Mouse (Mus musculus): ENCODE results near the gene Padi4. TPM values are rescaled to one million over a fixed set of nuclear protein-coding genes. Genes with fewer than 3 reads are reported as not detected.

The Padi4 gene
- polyA plus RNA-seq, 1 experiment = 0.35 TPM

DNA sequence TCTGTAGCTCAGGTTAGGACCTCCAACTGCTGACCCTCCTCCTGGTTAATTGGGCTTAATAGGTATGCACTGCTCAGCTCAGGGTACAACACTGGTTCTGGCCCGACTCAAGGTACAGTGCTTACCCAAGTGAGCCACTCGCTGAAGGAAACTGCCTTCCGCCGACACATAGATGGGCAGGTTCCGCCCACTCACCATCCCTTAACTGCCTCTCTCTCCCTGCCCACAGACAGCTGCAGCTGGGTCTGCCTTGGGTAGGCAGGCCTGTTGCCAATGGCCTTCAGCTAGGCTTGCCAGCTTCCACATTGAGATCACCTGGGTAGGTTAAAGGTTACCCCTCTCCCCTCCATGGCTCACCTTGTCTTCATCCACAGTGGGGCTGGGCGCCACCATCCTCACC lies 32.6 kb downstream of the Padi4 start:
- Histone ChIP-seq H3K4me1 (ENCODE audit: control insufficient read depth, insufficient read depth, insufficient read length, low read length) (no peaks in the 10 kb centered on the region), H3K27ac (ENCODE audit: insufficient read depth, low read depth, low read length) (no peak overlapping the region), H3K36me3 (ENCODE audit: control insufficient read depth, insufficient read depth, low read length) (no peaks in the 10 kb centered on the region), H3K27me3 (ENCODE audit: control insufficient read depth, insufficient read depth, low read length) (no peaks in the 10 kb centered on the region; the same call in 1 of the 2 replicates), H3K4me3 (ENCODE audit: low read depth, low read length) (no peak overlapping the region)
- no peak for TF ChIP-seq CTCF (IDR thresholded peaks at IDR 0.05; ENCODE audit: extremely low read depth, insufficient read length, insufficient replicate concordance, low read depth, low read length)
- TF ChIP-seq POLR2A (IDR thresholded peaks at IDR 0.05; ENCODE audit: low read depth, low read length) = no peak
- WGBS = 61% methylated on average over 6 of the region's 6 CpGs

DNA sequence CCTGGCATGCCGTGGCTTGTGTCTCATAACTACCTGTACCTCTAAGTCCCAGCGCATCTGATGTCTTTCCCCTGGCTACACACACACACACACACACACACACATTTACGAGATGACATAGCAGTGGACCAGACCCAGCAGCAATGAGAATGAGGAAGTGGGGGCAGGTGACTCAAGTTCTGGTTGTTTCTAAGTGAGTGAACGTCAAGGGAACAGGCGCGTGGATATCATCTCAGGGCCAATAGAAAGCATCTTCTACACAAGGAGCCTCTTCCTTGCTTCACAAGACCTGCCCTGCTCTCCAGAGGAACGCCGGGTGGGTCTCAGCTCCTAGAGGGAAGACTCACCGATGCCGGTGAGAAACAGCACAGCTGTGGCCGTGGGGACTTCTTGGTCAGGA lies 33.4 kb downstream of the Padi4 start:
- 71% methylated on average over 11 of the region's 11 CpGs for WGBS
- Histone ChIP-seq H3K4me1 (ENCODE audit: control insufficient read depth, insufficient read depth, insufficient read length, low read length) (no peaks in the 10 kb centered on the region), H3K36me3 (ENCODE audit: control insufficient read depth, insufficient read depth, low read length) (no peaks in the 10 kb centered on the region), H3K4me3 (ENCODE audit: low read depth, low read length) (no peak overlapping the region), H3K27me3 (ENCODE audit: control insufficient read depth, insufficient read depth, low read length) (no peaks in the 10 kb centered on the region; the same call in 1 of the 2 replicates), H3K27ac (ENCODE audit: insufficient read depth, low read depth, low read length) (no peak overlapping the region)
- TF ChIP-seq POLR2A (IDR thresholded peaks at IDR 0.05; ENCODE audit: low read depth, low read length) (no peak), CTCF (IDR thresholded peaks at IDR 0.05; ENCODE audit: extremely low read depth, insufficient read length, insufficient replicate concordance, low read depth, low read length) (no peak)

DNA sequence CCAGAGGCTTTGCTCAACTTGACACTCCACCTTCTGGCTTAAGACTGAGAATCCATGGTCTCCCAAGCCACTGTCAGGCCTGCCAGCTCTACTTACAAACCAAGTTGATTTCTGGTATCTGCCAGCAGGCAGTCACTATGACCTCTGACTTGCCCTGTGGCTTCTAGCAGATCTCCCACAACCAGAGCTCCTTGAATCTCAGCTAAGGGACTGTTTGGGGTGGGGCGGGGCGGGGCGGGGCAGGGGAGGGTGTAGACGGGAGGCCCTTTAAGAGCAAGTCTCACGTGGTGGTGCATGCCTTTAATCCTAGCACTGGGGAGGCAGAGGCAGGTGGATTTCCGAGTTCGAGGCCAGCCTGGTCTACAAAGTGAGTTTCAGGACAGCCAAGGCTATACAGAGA lies 41.2 kb downstream of the Padi4 start:
- H3K27ac ChIP-seq (ENCODE audit: insufficient read depth, low read depth, low read length) = no peak overlapping the region
- WGBS = 45% methylated on average over 7 of the region's 7 CpGs

DNA sequence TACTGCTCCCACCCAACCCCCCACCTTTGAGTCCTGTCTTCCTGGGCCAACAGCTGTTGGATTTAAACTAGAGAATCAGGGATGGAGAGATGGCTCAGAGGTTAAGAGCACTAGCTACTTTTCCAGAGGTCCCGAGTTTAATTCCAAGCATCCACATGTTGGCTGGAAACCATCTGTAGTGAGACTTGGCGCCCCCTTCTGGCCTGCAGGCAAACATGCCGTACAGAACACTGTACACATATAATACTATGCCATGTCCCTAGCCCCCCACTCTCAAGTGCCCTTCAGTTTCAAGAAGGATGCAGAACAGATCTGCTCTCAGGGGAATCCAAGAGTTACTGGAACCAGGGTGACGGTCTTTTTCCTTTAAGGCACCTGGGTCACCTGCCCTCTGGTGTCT lies 42.4 kb downstream of the Padi4 start:
- H3K4me3 ChIP-seq (ENCODE audit: low read depth, low read length) = no peak overlapping the region
- H3K36me3 ChIP-seq (ENCODE audit: control insufficient read depth, insufficient read depth, low read length) = no peaks in the 10 kb centered on the region
- H3K27ac ChIP-seq (ENCODE audit: insufficient read depth, low read depth, low read length) = no peak overlapping the region
- 80% methylated on average over 4 of the region's 4 CpGs for WGBS
- TF ChIP-seq CTCF (IDR thresholded peaks at IDR 0.05; ENCODE audit: extremely low read depth, insufficient read length, insufficient replicate concordance, low read depth, low read length) (peak; percentile 32; the same call in 1 of the 2 replicates), POLR2A (IDR thresholded peaks at IDR 0.05; ENCODE audit: low read depth, low read length) (no peak)
- no peaks in the 10 kb centered on the region for H3K27me3 ChIP-seq (ENCODE audit: control insufficient read depth, insufficient read depth, low read length)
- no peaks in the 10 kb centered on the region for H3K4me1 ChIP-seq (ENCODE audit: control insufficient read depth, insufficient read depth, insufficient read length, low read length)

More for the DNA sequence above, 41.2 kb downstream of the Padi4 start:
- Histone ChIP-seq H3K4me3 (ENCODE audit: low read depth, low read length) (no peak overlapping the region), H3K4me1 (ENCODE audit: control insufficient read depth, insufficient read depth, insufficient read length, low read length) (no peaks in the 10 kb centered on the region), H3K36me3 (ENCODE audit: control insufficient read depth, insufficient read depth, low read length) (no peaks in the 10 kb centered on the region), H3K27me3 (ENCODE audit: control insufficient read depth, insufficient read depth, low read length) (no peaks in the 10 kb centered on the region)
- TF ChIP-seq POLR2A (IDR thresholded peaks at IDR 0.05; ENCODE audit: low read depth, low read length) (no peak), CTCF (IDR thresholded peaks at IDR 0.05; ENCODE audit: extremely low read depth, insufficient read length, insufficient replicate concordance, low read depth, low read length) (no peak)

DNA sequence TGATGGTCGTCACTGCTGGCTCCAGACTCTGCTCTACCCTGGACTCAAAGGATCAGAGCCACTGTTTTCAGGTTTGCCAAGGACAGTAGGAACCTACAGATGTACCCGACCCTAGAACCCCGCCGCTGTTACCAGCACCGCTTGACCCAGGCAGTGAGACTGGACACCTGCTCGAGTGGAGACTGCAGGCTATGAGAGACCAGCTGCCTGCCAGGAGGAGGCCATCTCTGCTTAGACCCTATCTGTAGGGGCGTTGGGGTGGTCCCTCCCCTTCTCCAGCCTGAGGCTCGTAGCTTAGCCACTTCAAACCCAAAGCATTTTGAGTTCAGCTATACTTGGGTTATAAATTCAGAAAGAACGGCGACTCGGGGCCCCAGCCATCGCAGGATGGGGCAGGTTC lies 47.1 kb downstream of the Padi4 start:
- TF ChIP-seq CTCF (IDR thresholded peaks at IDR 0.05; ENCODE audit: extremely low read depth, insufficient read length, insufficient replicate concordance, low read depth, low read length) (no peak), POLR2A (IDR thresholded peaks at IDR 0.05; ENCODE audit: low read depth, low read length) (no peak)
- WGBS = 86% methylated on average over 12 of the region's 12 CpGs
- Histone ChIP-seq H3K4me1 (ENCODE audit: control insufficient read depth, insufficient read depth, insufficient read length, low read length) (no peaks in the 10 kb centered on the region), H3K27ac (ENCODE audit: insufficient read depth, low read depth, low read length) (no peak overlapping the region), H3K27me3 (ENCODE audit: control insufficient read depth, insufficient read depth, low read length) (no peaks in the 10 kb centered on the region), H3K36me3 (ENCODE audit: control insufficient read depth, insufficient read depth, low read length) (peaks cover 2% of the 10 kb centered on the region; the same call in 1 of the 2 replicates), H3K4me3 (ENCODE audit: low read depth, low read length) (no peak overlapping the region)

DNA sequence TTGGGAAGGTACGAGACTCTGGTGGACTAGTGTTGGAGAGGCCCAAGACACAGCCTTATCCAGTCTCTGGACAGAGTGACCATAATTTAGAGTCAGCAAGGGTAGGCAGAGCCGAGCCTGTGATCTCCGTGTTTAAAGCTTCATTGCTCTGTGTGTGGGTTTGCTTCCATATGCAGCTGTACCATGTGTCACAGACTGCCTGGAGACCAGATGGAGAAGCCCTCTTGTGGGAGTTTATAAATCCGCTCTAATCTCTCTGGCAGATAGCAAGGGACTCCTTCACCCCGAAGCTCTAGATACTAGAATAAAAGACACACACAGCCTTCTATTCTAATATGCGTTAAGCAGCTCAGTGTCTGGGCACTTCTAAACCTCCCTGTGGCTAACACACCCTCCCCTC lies 49.3 kb downstream of the Padi4 start:
- no peak for TF ChIP-seq CTCF (IDR thresholded peaks at IDR 0.05; ENCODE audit: extremely low read depth, insufficient read length, insufficient replicate concordance, low read depth, low read length)
- TF ChIP-seq POLR2A (IDR thresholded peaks at IDR 0.05; ENCODE audit: low read depth, low read length) = no peak
- no peak overlapping the region for H3K27ac ChIP-seq (ENCODE audit: insufficient read depth, low read depth, low read length)
- H3K4me3 ChIP-seq (ENCODE audit: low read depth, low read length) = no peak overlapping the region
- H3K36me3 ChIP-seq (ENCODE audit: control insufficient read depth, insufficient read depth, low read length) = peaks cover 19% of the 10 kb centered on the region
- H3K4me1 ChIP-seq (ENCODE audit: control insufficient read depth, insufficient read depth, insufficient read length, low read length) = no peaks in the 10 kb centered on the region
- H3K27me3 ChIP-seq (ENCODE audit: control insufficient read depth, insufficient read depth, low read length) = no peaks in the 10 kb centered on the region
- 68% methylated on average over 6 of the region's 6 CpGs for WGBS

DNA sequence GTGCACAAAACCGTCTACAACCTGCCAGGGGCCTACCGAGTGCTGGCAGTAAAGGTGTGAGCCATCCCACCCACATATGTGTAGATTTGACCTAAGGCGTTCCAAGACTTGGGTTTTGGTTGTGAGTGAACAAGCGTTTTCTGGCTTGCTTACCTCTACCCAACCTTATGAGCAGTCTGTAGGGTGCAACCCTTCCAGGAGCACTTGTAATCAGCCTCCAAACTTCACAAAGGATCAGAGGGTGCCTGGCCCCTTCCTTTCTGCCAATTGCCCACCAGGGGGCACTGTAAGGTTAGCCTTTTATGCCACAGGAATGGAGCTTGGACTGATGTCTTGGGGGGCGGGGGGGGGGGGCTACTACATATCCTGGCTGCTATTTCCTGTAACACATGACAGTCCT lies 50.2 kb downstream of the Padi4 start:
- Histone ChIP-seq H3K36me3 (ENCODE audit: control insufficient read depth, insufficient read depth, low read length) (peaks cover 21% of the 10 kb centered on the region), H3K4me3 (ENCODE audit: low read depth, low read length) (no peak overlapping the region), H3K4me1 (ENCODE audit: control insufficient read depth, insufficient read depth, insufficient read length, low read length) (no peaks in the 10 kb centered on the region), H3K27me3 (ENCODE audit: control insufficient read depth, insufficient read depth, low read length) (no peaks in the 10 kb centered on the region), H3K27ac (ENCODE audit: insufficient read depth, low read depth, low read length) (no peak overlapping the region)
- WGBS = 73% methylated on average over 5 of the region's 5 CpGs
- no peak for TF ChIP-seq POLR2A (IDR thresholded peaks at IDR 0.05; ENCODE audit: low read depth, low read length)
- TF ChIP-seq CTCF (IDR thresholded peaks at IDR 0.05; ENCODE audit: extremely low read depth, insufficient read length, insufficient replicate concordance, low read depth, low read length) = peak; percentile 56; the same call in 1 of the 2 replicates
